Mouse (Mus musculus) brown adipose tissue, adult 24 weeks (tissue): ENCODE results near the gene Tbk1. TPM values are rescaled to one million over a fixed set of nuclear protein-coding genes. Genes with fewer than 3 reads are reported as not detected.
A peak's percentile ranks its signal among the peaks of the same experiment; 100 is the strongest.

ENCODE experiments used
- H3K27ac ChIP-seq: fragments of 200-500 bp; replicated peaks from 2 replicates; pipeline ENCODE4 v1.5.1; 2012; ENCODE audit warnings: low read depth, mild to moderate bottlenecking, low read length
- H3K4me1 ChIP-seq: fragments of 200-500 bp; 2 replicates; pipeline ENCODE4 v1.6.1; 2012; ENCODE audit warnings: low read length, mixed read lengths; ENCODE audit not compliant: control insufficient read depth, insufficient read depth, insufficient read length
- H3K4me3 ChIP-seq: fragments of 200-500 bp; 2 replicates; pipeline ENCODE4 v1.5.1; 2012; ENCODE audit warnings: low read depth, mild to moderate bottlenecking, low read length, moderate library complexity; ENCODE audit not compliant: insufficient read depth
- polyA plus RNA-seq: library from polyadenylated mRNA; stranded (reverse); fragments of >200 nt; gene quantifications from 2 replicates; pipeline ENCODE4 v1.2.4, GENCODE M21; 2012; ENCODE audit not compliant: missing spikeins, insufficient read depth, insufficient read length

Tbk1 gene
- polyA plus RNA-seq: 9.4 and 16.4 TPM in 2 replicates

DNA sequence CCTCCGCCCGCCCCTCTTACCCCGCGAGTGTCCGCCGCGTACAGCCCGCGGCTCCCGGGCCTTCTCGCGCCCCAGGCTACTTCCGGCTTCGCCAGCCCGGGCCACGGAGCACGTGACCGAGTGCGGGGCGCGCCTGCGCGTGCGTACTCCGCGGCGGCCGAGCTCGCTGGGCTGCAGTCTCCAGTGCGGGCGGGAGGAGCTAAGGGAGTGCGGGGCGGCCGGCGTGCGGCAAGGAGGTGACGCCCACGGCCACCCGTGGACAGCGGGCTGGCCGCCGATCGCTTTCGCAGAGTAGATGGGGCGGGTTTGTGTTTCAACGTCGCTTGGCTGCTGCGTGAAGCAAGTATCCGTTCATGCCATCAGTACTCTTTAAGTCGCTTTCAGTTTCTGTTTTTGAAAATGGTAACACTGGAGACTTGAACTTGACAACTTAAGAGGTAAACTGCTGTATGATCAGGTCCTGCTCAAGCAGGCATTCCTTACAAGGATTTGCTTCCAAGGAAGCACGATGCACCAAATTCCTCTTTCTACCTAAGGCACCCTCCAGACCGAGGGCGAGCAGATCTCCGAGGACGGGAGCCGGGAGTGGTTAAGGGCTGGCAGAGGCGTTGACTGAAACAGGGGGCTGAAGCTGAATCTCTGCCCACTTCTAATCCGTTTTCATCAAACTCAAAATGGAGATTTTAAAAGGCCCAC lies at the start of gene Tbk1:
TSS of gene Tbk1 (minus strand) at position 113 of the 696 bp plus-strand sequence.
- H3K4me3 ChIP-seq: peak within 1 kb of the TSS; percentile 100
- peak within 1 kb of the TSS; percentile 89 for H3K27ac ChIP-seq
- peaks cover 9% of the 10 kb centered on the region; the same call in 1 of the 2 replicates for H3K4me1 ChIP-seq

DNA sequence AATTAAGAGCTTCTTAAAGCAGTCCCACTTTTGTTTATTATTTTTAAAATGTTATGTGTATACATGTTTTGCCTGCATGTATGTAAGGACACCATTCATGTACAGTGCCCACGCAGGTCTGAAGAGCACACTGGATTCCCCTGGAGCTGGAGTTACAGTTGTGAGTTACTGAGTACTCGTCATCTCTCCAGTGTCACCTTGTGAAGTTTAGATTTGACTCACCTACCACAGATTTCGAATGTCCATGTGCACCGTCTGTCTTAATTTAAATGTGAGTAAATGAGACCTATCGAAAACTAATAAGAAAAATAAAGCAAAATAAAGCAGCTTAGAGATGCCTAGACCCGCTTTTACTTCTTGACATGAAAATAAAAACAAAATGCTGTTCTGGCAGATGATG lies 49.7 kb upstream of the Tbk1 start:
- H3K27ac ChIP-seq: no peak overlapping the region
- no peak overlapping the region for H3K4me3 ChIP-seq
- H3K4me1 ChIP-seq: no peaks in the 10 kb centered on the region

DNA sequence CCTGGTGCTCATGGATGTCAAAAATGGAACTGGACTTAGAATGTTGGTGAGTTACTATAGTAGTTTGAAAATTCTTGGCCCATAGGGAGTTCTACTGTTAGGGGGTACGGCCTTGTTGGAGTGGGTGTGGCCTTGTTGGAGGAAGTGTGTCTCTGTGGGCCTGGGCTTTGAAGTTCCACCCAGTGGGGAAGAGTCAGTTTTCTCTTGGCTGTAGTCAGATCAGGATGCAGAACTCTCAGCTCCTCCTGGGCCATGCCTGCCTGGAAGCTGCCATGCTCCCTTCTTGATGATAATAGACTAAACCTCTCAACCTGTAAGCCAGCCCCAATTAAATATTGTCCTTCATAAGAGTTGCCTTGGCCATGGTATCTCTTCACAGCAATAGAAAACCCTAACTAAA lies 47.6 kb upstream of the Tbk1 start:
- H3K27ac ChIP-seq: no peak overlapping the region
- no peaks in the 10 kb centered on the region for H3K4me1 ChIP-seq
- H3K4me3 ChIP-seq: no peak overlapping the region

DNA sequence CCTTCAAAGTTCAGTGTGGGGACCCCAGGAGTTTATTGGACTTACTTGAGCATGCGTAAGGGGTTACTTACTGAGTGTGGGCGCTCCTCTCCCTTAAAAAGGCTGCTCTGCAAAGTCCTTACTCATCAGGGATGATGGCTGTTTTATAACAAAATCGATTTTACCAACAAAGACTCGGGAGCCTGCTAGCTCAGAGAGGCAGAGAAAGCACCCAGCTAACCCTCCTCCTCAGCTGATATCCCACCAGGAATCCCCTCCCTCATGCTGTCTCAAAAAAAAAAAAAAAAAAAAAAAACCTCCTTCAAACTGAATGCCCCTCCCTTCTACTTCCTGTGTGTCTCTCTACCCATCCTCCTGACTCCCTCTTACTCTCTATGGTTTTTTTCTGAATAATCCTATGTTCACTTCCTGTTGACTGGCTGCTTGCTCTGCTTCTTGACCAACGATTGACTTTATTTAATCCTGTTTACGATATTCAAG lies 42.0 kb upstream of the Tbk1 start:
- H3K27ac ChIP-seq: no peak overlapping the region
- H3K4me1 ChIP-seq: peaks cover 4% of the 10 kb centered on the region; the same call in 1 of the 2 replicates
- H3K4me3 ChIP-seq: no peak overlapping the region

GRCm38 (mm10) chr10:121627216-121627852 lies 40.7 kb upstream of the Tbk1 start:
- Histone ChIP-seq H3K27ac (no peak overlapping the region), H3K4me3 (no peak overlapping the region)

DNA sequence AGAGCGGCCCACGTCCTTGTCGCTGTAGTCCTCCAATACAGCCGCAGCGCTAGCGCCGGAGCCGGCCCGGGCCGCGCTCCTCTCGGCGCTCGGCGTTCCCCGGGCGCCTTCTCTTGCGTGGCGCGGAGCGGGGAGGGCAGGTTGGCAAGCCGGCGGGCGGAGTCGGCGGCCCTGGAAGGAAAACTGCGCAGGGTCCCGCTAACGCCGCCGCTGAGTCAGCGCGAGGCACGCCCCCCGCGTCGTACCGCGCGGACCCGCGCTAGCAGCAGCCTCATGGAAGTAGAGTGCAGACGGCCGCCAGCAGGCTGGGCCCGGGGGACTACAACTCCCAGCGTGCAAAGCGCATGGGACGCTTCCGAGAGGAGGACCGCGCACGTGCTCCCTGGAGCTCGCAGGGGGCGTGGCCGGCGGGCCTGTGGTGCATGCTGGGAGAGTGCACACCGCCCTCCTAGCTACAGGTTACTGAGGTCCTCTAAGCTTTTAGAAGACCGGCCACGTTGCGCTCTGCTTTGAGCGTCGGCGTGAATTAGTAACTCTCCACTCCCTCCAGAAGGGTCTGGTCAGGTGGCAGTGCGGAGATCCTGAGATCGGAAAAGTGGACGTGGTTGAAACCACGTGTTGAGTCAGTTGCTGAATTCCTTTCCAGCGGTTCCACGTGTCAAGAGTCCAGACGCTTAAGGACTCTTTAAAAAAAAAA lies 39.7 kb upstream of the Tbk1 start, which contains the start of gene Xpot:
TSS of gene Xpot (minus strand) at position 147 of the 697 bp plus-strand sequence.
- Histone ChIP-seq H3K4me1 (peaks cover 4% of the 10 kb centered on the region; the same call in 1 of the 2 replicates), H3K27ac (peak within 1 kb of the TSS; percentile 70), H3K4me3 (peak within 1 kb of the TSS; percentile 70)

More at GRCm38 (mm10) chr10:121627216-121627852, 40.7 kb upstream of the Tbk1 start:
- peaks cover 4% of the 10 kb centered on the region; the same call in 1 of the 2 replicates for H3K4me1 ChIP-seq

DNA sequence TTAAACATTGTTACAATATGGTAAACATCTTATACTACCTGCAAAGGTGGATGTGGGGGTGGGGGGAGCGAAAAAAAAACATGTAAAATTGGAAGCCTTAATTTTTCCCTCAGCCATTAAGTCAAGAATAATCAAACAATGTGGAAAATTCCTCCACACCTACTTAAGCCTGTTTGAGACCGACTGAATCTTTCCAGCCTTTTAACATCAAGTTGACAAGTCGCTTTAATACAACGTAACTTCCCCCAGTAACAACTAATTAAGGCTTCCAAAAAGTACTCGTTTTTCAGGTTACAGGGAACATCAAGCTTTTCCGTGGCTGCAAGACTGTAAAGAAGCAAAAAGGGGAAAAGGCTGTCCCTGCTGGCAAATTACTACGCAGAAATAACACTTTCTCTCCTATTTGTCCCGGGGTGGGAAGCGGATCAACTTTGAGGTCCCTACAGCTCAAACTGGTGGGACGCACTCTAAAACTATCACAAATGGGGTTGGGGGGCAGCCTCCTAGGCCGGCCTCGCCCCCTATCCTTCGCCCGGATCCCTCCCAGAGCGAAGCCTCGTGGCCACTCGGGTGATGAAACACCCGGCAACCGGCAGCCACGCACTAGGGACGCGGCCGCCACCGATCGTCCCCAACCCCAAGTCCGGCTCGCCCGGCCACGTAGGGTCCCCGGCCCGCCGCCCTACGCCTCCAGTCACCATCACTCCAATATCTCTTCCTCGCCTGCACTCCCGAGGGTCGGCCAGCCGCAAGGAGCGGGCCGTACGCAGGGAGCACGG lies 39.0 kb upstream of the Tbk1 start:
- peak overlapping the region; percentile 70 for H3K27ac ChIP-seq
- peak overlapping the region; percentile 70 for H3K4me3 ChIP-seq
- H3K4me1 ChIP-seq: peaks cover 4% of the 10 kb centered on the region; the same call in 1 of the 2 replicates

DNA sequence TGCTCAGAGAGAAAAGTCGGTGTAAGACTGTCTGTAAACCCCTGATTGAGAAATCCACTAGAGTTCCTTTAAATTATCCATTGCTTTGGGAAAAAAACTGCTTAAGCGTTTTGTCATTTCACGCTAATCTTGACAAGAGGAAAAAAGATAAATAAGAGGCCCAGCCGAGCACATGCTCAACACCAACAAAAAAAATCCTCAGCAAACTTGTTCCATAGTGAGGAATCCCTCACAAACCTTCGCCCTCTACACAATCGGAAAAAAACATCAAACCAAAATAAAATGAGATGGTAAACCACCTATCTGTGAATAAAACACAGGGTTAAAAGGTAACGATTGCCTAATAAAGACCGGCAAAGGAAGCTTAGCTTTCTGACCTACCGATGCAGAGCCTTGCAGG lies 38.4 kb upstream of the Tbk1 start:
- H3K27ac ChIP-seq: no peak overlapping the region
- H3K4me1 ChIP-seq: peaks cover 4% of the 10 kb centered on the region; the same call in 1 of the 2 replicates
- H3K4me3 ChIP-seq: peak overlapping the region; percentile 70

DNA sequence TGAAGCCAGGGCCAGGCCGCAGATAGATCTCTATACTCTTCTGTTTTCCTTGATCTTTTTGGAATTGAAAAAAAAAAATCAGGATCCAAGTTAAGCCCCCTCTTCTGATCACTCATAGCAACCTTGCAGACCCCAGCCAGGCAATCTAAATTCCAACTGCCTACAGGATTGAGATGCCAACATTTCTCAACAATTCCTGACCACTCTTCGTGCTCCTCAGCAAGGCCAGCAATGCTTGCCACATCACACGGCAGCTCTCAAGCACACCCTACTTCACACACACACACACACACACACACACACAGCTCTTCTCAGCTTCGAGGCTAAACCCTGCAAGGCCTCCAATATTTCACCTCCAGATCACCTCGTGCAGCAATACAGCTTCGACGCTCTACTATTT lies 37.1 kb upstream of the Tbk1 start:
- Histone ChIP-seq H3K27ac (no peak overlapping the region), H3K4me1 (peaks cover 4% of the 10 kb centered on the region; the same call in 1 of the 2 replicates)

GRCm38 (mm10) chr10:121622431-121622830 lies 35.8 kb upstream of the Tbk1 start:
- no peak overlapping the region for H3K4me3 ChIP-seq
- no peak overlapping the region for H3K27ac ChIP-seq
- peaks cover 4% of the 10 kb centered on the region; the same call in 1 of the 2 replicates for H3K4me1 ChIP-seq

More for the DNA sequence above, 37.1 kb upstream of the Tbk1 start:
- H3K4me3 ChIP-seq: no peak overlapping the region

- H3K4me1 ChIP-seq: no peaks in the 10 kb centered on the region
- H3K4me3 ChIP-seq: no peak overlapping the region
- H3K27ac ChIP-seq: no peak overlapping the region
Measured at GRCm38 (mm10) chr10:121615935-121616334, 29.3 kb upstream of the Tbk1 start.

DNA sequence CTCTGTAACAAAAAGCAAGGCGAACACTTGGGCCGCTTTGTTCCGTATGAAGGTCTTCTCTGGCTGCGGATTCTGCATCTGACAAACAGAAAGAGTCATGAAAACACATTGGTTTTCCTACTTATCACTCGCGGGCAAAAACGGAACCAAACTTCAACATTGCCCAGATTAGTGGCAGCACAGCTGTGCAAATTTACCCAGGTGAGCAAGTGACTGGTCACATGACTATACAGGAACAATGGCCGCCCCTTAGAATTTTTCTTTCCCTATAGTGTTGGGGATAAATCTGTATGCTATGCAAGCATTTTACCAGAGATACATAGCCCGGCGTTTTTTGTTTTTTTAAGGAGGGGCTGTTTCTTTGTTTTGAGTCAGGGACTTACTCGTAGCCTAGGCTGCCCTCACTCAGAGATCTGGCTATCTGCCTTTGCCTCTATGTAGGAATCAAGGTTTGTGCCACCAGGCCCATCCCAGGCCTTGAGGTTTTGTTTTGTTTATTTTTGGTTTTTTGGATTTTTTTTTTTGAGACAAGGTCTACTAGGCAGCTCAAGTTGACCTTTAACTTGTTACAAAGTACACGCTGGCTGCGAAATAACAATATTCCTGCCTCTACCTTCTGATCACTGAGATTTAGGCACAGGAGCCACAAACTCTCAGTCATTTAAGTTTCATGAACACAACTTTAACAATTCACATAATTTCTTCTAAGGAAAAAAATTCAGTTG lies 28.7 kb upstream of the Tbk1 start:
- Histone ChIP-seq H3K4me3 (no peak overlapping the region), H3K4me1 (no peaks in the 10 kb centered on the region), H3K27ac (no peak overlapping the region)

DNA sequence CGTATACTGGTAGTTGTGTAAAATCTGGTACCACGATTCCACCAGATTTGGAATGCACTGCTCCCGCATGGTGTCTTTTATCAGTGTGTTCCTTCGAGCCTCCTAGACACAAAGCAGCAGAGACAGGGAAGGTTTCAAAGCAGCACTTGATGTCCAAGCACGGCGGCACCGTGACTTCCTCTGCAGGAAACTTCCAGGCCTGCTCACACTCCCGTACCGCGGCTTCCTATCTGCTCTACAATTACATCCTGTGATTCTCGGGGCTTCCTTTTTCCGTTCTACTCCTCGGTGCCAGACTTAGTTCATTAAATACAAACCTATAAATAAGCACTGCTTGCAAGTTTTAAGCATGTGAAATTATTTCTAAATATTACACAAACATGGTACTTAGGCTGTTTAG lies 27.0 kb upstream of the Tbk1 start:
- no peaks in the 10 kb centered on the region for H3K4me1 ChIP-seq
- peak overlapping the region; percentile 87 for H3K27ac ChIP-seq
- H3K4me3 ChIP-seq: no peak overlapping the region; the same call in 1 of the 2 replicates

DNA sequence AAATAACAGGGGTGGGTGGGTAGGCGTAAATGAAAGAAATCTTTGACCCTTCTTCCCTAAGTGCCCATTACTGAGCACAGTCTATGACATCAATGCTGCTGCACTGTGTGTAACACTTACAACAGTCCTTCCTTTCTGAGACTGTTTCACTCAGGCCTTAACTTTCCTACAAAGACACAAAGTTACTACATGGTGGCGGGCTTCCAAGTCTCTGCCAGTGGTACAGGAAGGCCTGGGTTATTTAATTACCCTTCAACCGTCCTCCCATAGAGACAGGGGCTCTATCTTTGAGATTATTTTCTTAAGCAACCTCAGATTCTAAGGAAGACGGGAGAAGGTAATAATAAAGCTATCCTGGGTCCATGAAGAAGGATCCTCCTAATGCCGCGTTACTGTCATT lies 25.9 kb upstream of the Tbk1 start:
- no peak overlapping the region for H3K4me3 ChIP-seq
- H3K27ac ChIP-seq: no peak overlapping the region
- no peaks in the 10 kb centered on the region for H3K4me1 ChIP-seq
